Mouse (Mus musculus) kidney, postnatal 0 days (tissue): ENCODE results near the gene AI481877. TPM values are rescaled to one million over a fixed set of nuclear protein-coding genes. Genes with fewer than 3 reads are reported as not detected.
A peak's percentile ranks its signal among the peaks of the same experiment; 100 is the strongest.
"Not testable (repeated sequence)": the region's sequence is repeated elsewhere in the genome, so short reads cannot be mapped to it uniquely, and the experiment has no call there.

ENCODE experiments used
- ATAC-seq: fragments of 200-750 bp; cut with Nextera tagmentation; replicated peaks from 2 replicates; pipeline ENCODE4 v1.8.0; 2017; ENCODE audit warnings: low read depth, moderate number of reproducible peaks, moderate TSS enrichment, moderate library complexity; ENCODE audit not compliant: low FRiP score
- DNase-seq: peaks from one replicate; pipeline ENCODE4 v3.0.0-alpha.2; 2016; ENCODE audit warnings: low spot score
- H3K27ac ChIP-seq: fragments of 300-500 bp; sonication (generic); 2 replicates; pipeline ENCODE4 v1.5.1; 2014; ENCODE audit warnings: mild to moderate bottlenecking
- H3K27me3 ChIP-seq: fragments of 300-500 bp; sonication (generic); 2 replicates; pipeline ENCODE4 v1.6.1; 2014; ENCODE audit warnings: low read length, mixed read lengths; ENCODE audit not compliant: insufficient read depth
- H3K36me3 ChIP-seq: fragments of 300-500 bp; sonication (generic); 2 replicates; pipeline ENCODE4 v1.6.1; 2014; ENCODE audit warnings: low read length, mixed read lengths; ENCODE audit not compliant: insufficient read depth
- H3K4me1 ChIP-seq: fragments of 300-500 bp; sonication (generic); replicated peaks from 2 replicates; pipeline ENCODE4 v1.6.1; 2014; ENCODE audit warnings: antibody characterized with exemption, low read length, mixed read lengths; ENCODE audit not compliant: insufficient read depth
- H3K4me2 ChIP-seq: fragments of 300-500 bp; sonication (generic); 2 replicates; pipeline ENCODE4 v1.6.1; 2014; ENCODE audit warnings: mild to moderate bottlenecking, low read length, moderate library complexity, mixed read lengths
- H3K4me3 ChIP-seq: fragments of 300-500 bp; sonication (generic); replicated peaks from 2 replicates; pipeline ENCODE4 v1.5.1; 2014; ENCODE audit warnings: low read depth, low read length
- H3K9ac ChIP-seq: fragments of 300-500 bp; sonication (generic); 2 replicates; pipeline ENCODE4 v1.6.1; 2014; ENCODE audit warnings: low read depth, low read length
- H3K9me3 ChIP-seq: fragments of 300-500 bp; sonication (generic); replicated peaks from 2 replicates; pipeline ENCODE4 v1.6.1; 2016; ENCODE audit warnings: low read length, inconsistent platforms, mixed read lengths
- CTCF ChIP-seq: IDR thresholded peaks from 2 replicates; pipeline ENCODE4 v1.5.1; 2016; ENCODE audit warnings: antibody characterized with exemption, low read depth, mild to moderate bottlenecking, moderate library complexity
- WGBS: fragments of 180-500 bp; shearing (Covaris S2); extraction: QIAGEN DNeasy Blood & Tissue Kit; methylation state at CpG from one replicate; pipeline ENCODE4 v1.1.7; 2014; 5-methylcytosine and 5-hydroxymethylcytosine counted together
- polyA plus RNA-seq: library from polyadenylated mRNA; unstranded; fragments of >200 nt; fragmentation: Nextera tagmentation; extraction: Ambion mirVana; gene quantifications from 2 replicates; pipeline ENCODE4 v1.2.1, GENCODE M21; 2015

Gene AI481877
- polyA plus RNA-seq = not detected in 2 replicates

DNA sequence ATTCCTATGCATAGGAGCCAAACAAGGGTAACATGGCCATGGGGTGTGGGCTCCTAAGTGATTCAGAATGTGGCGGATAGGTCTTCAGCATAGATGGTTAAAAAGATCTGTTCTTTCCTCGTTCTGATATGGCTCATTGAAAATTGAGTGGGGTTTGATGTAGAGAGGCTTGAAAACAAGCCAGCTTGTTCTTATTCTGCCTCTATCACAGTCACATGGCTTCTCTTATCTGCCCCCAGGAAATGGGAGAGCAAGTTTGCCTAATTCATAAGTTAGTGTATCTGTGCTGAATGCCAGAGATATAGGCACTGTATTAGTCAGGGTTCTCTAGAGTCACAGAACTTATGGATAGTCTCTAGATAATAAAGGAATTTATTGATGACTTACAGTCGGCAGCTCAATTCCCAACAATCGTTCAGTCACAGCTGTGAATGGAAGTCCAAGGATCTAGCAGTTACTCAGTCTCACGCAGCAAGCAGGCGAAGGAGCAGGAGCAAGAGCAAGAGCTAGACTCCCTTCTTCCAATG is at the start of gene AI481877:
Gene AI481877, minus strand, starts transcription at position 477 of the 527 bp plus-strand sequence.
- not testable (repeated sequence) for H3K4me1 ChIP-seq, H3K4me2 ChIP-seq, H3K36me3 ChIP-seq, DNase-seq, H3K9me3 ChIP-seq, H3K9ac ChIP-seq, H3K27ac ChIP-seq, H3K27me3 ChIP-seq, H3K4me3 ChIP-seq, ATAC-seq
- WGBS = 83% methylated on average over 2 of the region's 6 CpGs

DNA sequence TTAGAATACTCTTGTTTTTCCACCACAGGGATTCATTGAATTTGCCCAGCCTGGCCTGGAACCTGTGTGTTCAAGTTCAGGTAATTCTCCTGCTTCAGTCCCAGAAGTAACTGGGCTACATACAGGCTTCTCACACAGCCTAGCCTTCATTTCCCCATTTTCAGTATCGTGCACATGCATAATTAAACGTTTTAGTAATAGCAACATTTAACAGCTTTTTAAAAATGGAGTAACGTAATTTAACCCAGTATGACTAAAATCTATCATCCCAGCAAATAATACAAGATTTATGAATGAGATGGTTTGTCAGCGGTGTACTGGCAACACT is 49.7 kb upstream of the AI481877 start:
- H3K4me2 ChIP-seq = peak overlapping the region; percentile 80
- no peak for ATAC-seq
- H3K9me3 ChIP-seq = no peaks in the 10 kb centered on the region
- H3K27ac ChIP-seq = no peak overlapping the region
- H3K27me3 ChIP-seq = no peaks in the 10 kb centered on the region
- TF ChIP-seq CTCF = no peak
- H3K36me3 ChIP-seq = no peaks in the 10 kb centered on the region
- H3K4me3 ChIP-seq = peak overlapping the region; percentile 76
- 27% methylated on average over 4 of the region's 4 CpGs for WGBS
- DNase-seq = no peak
- H3K4me1 ChIP-seq = peaks cover 6% of the 10 kb centered on the region
- H3K9ac ChIP-seq = peak overlapping the region; percentile 75; the same call in 1 of the 2 replicates

DNA sequence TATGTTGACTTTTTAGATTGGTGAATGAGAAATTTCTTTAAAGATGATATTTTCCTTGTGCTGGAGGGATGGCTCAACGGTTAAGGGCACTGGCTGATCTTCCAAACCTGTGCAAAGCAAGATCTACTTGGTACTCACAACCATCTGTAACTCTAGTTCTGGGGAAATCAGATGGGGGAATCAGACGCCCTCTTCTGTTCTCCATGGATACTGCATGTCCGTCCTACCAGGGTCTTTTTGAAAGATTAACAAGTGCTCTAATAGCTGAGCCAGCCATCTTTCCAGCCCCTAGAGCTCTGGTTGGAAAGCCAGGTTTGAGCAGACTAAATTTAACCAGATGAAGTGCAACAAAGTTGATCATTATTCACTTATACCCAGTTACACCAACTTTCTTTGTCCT is 48.5 kb upstream of the AI481877 start:
- H3K36me3 ChIP-seq = no peaks in the 10 kb centered on the region
- no peaks in the 10 kb centered on the region for H3K9me3 ChIP-seq
- H3K9ac ChIP-seq = no peak overlapping the region
- no peaks in the 10 kb centered on the region for H3K27me3 ChIP-seq
- no peak overlapping the region for H3K4me2 ChIP-seq
- H3K27ac ChIP-seq = no peak overlapping the region
- no peak overlapping the region for H3K4me3 ChIP-seq
- H3K4me1 ChIP-seq = peaks cover 6% of the 10 kb centered on the region
- ATAC-seq (no peak), DNase-seq (peak; percentile 78)
- WGBS = 39% methylated on average over 3 of the region's 3 CpGs
- TF ChIP-seq CTCF = peak; percentile 68

DNA sequence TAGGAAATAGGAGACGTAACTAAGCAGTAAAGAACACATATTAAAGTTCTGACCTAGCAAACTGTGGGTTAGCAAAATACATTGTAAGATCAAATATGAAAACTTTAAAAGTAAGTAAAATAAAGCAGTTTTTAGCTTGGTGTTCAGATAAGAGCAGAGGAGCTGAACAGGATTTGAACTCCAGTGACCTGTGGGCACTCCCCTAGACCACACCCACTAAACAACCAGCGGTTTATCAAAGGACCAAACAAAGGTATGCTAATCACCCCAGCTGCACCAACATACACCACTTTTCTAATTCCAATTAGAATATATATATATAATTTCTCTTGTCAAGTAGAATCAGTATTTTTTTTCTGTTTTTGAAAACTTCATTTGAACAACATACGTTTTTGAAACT is 46.9 kb upstream of the AI481877 start:
- ATAC-seq = no peak
- H3K9ac ChIP-seq = no peak overlapping the region
- 59% methylated on average over 3 of the region's 3 CpGs for WGBS

DNA sequence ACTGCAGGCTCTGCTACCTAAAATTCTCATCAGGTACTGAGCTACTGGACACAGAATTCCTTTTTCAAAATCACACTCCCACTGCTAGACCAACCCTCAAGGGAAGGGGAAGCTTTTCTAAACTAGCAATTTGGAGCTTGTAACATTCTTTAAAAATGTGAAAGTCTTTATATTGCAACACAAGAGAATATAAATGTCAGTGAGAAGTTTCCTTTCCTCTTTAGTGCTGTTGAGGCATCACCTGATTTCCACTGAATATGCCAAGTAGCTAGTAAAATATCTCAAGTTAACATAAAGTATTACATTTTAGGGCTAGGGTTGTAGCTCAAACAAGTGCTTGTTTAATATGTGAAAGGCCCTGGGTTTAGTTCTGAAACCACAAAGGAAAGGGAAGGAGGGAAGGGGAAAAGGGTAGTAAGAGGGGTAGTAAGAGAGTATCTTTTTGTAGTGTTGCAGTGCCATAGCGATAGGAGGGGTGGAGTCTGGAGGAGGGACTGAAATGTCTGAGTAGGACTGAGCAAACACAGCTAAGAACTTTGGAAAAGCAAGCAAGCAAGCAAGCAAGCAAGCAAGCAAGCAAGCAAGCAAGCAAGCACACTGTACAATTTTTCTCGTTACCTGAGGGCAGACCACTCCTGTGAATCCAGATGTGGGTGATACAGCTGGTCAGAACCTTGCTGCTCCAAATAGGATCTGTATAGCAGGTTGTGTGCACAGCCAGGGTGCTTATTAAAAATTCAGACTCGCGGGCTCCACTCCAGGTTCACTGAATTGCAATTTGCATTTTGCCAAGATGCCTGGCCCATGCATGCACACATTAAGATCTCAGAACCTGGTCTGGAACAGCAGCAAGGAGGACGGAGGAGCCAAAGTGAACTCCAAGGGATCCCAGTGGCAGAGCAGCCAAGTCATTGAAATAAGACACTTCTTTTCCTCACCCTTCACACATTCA is 42.8 kb upstream of the AI481877 start:
- H3K9ac ChIP-seq = no peak overlapping the region
- H3K9me3 ChIP-seq = no peaks in the 10 kb centered on the region
- no peak overlapping the region for H3K27ac ChIP-seq
- 46% methylated on average over 5 of the region's 5 CpGs for WGBS
- ATAC-seq = no peak
- H3K4me3 ChIP-seq = no peak overlapping the region
- no peak for TF ChIP-seq CTCF
- H3K27me3 ChIP-seq = no peaks in the 10 kb centered on the region
- H3K4me1 ChIP-seq = no peaks in the 10 kb centered on the region
- no peak overlapping the region for H3K4me2 ChIP-seq
- no peak for DNase-seq
- no peaks in the 10 kb centered on the region for H3K36me3 ChIP-seq

More for the DNA sequence above, 46.9 kb upstream of the AI481877 start:
- Histone ChIP-seq H3K27me3 (no peaks in the 10 kb centered on the region), H3K9me3 (no peaks in the 10 kb centered on the region), H3K27ac (no peak overlapping the region), H3K4me3 (no peak overlapping the region), H3K4me2 (no peak overlapping the region), H3K36me3 (no peaks in the 10 kb centered on the region), H3K4me1 (peaks cover 6% of the 10 kb centered on the region)
- no peak for DNase-seq
- no peak for TF ChIP-seq CTCF

DNA sequence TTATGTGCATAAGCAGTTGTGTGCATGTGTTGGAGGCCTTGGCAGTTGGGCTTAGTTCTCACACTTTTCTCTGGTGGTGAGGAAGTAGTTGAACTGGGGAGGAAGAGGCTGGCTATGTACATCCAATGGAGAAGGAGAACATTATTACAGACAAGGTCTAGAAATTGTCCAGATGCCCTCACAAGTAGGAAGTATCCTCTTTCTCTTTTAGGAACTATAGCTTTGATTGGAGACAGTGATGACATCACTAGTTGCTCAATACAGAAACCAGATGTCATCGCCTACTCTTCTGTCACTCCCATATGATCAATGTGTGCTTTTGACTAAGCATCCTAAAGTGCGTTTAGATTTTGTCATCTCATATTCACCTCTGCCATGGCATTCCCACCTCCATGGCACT is 38.8 kb upstream of the AI481877 start:
- H3K27ac ChIP-seq = no peak overlapping the region
- no peak overlapping the region for H3K4me3 ChIP-seq
- no peak overlapping the region for H3K9ac ChIP-seq
- no peaks in the 10 kb centered on the region for H3K36me3 ChIP-seq
- WGBS = 93% methylated on average over 2 of the region's 2 CpGs
- H3K4me1 ChIP-seq = no peaks in the 10 kb centered on the region
- no peak overlapping the region for H3K4me2 ChIP-seq
- H3K9me3 ChIP-seq = no peaks in the 10 kb centered on the region
- no peak for ATAC-seq
- DNase-seq = no peak
- TF ChIP-seq CTCF = no peak
- no peaks in the 10 kb centered on the region for H3K27me3 ChIP-seq
